Mouse (Mus musculus) c-Kit-positive CD71-positive TER-119-positive erythroid progenitor cells, embryonic 14.5 days (primary cell): ENCODE results near the gene Slc28a1.
A peak's percentile ranks its signal among the peaks of the same experiment; 100 is the strongest.
"Not testable (repeated sequence)": the region's sequence is repeated elsewhere in the genome, so short reads cannot be mapped to it uniquely, and the experiment has no call there.

Experiments
- DNase-seq: peaks from one replicate; pipeline ENCODE4 v3.0.0-alpha.2; 2013; ENCODE audit warnings: low spot score

Slc28a1 gene

DNA sequence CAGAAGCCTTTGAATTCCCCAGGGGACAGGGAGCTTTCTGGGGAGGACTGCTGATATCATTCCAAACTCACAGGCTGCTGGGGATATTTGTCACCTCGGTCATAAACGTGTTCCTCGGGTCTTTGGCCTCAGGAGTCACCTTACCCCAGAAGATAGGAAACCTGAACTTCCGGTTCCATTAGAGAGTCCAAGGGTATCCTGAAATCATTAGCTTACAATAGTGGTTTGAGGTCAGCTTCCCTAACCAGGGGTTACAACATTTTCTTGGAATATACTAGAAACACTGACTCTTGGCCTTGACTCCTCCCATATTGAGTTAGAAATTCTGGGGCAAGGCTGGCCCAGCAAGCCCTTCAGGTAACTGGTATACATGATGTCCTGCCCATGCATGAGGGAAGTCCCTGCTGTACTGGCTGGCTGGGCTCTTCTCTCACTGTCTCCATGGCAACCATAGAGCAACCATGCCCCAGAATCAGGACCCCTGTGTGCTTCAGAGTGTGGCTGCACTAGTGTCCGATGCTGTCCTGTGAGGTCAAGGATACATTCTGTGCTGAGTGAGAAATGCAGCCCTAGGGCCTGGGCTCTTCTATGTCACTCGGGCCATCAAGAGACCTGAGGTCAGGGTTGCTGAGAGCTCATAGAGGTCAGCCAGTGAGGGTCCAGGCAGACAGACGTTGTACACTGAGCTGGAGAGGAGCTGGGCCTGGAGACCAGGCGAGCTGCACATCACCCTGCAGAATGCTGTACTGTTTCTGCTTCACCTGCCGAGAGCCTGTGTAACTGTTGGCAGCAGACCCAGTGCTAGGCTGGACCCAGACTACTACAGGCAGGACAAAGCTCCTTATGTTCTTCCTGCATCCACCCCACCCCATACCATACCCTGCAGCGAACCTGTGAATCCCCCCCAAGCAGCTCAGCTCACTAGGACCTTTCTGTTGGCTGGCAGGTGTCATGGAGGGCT lies 10.9 kb downstream of the Slc28a1 start:
- no peak for DNase-seq

DNA sequence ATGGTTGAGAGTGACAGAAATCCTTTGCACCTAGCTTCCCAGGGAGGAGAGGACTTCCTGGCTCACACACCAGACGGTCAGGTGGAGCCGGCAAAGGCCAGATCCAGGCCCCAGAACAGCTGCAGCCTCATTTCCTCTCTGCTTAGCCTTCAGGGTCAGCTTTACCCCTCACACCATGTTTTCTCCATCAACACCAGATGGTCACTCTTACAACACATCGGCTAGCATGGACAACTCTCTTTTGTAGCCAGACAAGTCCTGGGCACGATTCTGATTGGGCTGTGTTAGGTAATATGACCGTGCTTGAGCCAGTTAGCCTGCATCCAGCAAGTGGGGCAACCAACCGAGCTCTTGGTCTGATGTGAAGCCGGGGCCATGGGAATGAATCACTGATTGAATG lies 17.3 kb downstream of the Slc28a1 start:
- DNase-seq: no peak

DNA sequence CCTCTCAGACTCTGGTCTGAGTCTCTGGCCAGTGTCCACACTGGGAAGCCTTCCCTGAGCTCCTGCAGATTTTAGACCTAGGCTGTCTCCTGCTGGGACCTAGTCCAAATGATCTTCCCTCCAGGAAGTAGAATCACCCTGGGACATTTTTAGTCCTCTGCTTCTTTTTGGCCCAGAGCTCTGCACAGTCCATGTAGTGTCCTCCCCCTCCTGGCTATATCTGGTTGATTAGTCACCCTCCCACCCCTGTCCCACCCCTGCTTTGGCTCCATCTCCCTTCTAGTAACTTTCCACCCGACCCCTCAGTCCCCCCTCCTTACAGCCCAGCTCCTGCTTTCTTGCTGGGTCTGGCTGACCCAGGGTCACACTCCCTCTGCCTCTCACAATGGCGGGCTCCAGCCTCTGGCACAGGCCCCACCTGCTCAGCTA lies 18.3 kb downstream of the Slc28a1 start:
- no peak for DNase-seq

DNA sequence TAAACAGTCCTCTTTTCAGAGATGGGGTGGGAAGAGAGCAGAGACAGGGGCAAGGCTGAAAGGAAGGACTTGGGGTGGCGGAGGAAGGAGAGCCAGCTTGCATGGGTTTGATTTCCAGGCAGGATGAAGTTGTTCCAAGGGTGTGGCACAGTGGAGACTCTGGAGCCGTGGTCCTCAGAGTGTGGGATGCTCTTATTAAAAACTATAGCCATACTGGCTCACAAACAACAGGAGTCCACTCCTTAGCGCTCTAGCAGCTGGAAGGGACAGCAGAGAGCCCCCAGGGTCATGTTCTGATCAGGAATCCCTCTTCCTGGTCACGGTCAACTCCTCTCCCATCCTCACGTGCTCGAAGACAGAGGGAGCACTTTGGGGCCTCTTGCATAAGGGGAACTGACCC lies 18.8 kb downstream of the Slc28a1 start:
- DNase-seq: no peak

DNA sequence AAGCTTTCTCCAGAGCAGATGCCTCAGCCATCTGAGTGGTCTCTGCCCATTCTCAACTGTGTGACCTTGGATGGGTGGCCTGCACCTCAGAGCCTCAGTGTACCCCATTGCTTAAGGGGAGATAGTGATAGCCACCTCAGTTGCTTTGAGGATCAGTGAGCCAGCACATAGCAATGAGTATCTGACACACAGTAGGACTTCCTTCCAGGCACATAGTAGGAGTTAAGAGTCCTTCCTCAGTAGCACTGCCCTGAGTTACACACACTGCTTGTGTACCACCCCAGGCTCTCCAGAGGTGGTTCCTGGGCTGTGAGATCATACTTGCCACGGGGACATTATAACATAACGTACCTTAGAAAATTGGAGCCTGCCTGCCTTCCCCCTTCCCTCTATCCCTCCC lies 19.3 kb downstream of the Slc28a1 start:
- no peak for DNase-seq

DNA sequence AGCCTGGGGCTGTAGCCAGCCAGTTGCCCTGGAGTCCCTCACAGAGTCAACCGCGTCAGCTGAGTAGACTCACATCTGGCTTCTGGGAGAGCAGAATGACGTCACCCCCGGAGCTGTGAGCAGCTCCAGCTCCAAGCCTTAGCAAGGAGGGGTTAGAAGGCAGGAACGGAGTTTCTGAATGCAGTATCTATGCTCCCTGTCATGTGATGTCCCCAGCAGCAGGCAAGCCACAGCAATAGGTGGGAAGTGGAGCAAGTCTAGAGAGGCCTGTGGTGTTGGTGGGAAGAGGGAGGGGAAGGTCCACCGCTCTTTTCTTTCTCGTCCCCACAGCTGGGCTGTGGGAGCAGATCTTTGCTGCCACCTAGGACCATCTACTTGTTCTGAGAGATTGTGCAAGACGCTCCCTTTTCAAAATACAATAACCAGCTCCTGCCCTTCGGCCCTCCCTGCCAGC lies 20.0 kb downstream of the Slc28a1 start:
- DNase-seq: no peak

DNA sequence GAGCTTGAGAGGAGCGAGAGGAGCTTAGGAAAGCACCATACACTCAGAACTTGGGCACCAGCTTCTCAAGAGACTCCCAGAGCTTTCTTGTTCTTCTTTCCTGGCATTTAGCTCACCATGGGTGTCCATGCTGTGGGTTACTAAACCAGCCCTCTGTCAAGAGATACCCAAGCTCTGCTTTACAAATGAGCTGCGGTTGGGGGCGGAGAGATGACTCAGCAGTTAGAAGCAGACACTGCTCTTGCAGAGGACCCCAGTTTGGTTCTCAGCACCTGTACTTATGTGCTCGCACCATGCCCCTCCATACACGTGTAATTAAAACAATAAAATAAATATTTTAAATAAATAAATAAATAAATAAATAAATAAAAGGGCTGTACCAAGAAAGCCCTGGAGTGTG lies 22.7 kb downstream of the Slc28a1 start:
- DNase-seq: no peak

DNA sequence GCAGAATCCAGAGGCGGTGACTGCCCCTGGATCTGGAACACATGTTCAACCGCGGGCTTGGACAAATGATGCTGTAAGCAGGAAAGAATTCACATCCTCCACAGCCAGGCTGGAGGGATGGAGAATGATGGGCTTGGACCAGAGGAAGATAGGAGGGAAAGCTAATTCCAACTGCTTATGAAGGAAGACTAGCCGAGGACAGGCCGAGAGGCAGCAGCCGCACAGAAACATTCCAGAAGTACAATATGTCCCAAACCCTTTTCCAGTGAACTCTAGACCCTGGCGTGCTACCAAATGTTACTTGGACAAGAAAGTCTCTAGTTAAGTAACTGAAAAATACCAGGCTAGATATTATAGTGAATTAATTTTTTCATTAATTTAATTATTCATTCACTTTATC lies 24.5 kb downstream of the Slc28a1 start:
- DNase-seq: no peak

DNA sequence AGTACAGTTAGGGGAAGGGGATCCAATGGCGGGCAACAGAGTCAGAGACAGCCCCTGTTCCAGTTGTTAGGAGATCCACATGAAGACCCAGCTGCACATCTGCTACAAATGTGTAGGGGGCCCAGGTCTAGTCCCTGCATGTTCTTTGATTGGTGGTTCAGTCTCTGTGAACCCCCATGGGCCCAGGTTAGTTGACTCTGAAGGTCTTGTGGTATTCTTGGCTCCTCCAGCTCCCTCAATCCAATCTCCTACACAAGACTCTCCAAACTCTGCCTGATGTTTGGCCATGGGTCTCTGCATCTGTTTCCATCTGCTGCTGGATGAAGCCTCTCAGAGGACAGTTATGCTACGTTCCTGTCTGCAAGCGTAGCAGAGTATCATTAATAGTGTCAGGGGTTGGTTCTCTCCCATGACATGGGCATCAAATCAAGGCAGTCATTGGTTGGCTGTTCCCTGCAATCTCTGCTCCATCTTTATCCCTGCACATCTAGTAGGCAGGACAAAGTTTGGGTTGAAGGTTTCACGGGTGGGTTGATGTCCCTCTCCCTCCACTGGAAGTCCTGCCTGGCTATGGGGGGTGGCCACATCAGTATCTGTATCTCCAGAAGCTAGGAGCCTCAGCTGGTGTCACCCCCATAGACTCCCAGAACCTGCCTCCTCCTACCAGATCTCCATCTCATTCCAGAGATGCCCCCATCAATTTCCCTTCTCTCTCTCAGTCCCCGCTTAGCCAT lies 25.2 kb downstream of the Slc28a1 start:
- DNase-seq: no peak

DNA sequence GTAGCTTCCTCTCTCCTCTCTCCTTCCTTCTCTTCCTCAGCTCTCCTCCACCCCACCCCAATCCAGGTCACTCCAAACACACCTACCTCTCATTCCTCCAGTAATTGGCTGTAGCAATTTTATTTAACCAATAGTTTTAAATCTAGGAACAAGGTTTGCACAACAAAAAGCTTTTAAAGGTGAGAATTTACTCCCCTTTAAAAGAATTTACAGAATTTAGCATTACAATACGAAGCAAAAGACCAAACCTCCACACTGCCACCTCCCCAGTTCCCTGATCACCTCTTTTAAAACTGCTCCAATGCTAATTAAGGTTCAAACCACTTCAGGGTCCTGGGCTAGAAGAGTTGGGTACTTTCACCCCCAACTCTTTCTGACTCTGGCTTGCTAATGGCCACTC lies 26.9 kb downstream of the Slc28a1 start:
- DNase-seq: no peak

DNA sequence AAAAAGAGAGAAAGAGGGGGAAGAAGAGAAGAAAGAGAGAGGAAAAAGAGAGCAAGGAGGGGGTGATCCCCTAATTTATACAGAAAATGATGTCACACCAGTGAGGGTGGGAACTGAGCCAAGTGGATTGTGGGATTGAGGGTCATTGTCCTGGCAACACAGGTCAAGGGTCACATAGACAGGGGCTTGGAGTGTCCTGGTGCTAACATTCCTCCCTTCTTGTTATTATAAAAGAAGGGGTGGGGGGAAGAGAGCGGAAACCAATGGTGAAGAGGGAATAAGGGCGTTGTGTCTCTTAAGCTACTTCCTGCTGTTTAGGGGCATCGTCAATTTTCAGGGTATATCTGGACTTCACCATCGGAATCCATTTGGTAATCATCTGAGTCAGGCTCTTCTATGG lies 28.5 kb downstream of the Slc28a1 start:
- DNase-seq: not testable (repeated sequence)

DNA sequence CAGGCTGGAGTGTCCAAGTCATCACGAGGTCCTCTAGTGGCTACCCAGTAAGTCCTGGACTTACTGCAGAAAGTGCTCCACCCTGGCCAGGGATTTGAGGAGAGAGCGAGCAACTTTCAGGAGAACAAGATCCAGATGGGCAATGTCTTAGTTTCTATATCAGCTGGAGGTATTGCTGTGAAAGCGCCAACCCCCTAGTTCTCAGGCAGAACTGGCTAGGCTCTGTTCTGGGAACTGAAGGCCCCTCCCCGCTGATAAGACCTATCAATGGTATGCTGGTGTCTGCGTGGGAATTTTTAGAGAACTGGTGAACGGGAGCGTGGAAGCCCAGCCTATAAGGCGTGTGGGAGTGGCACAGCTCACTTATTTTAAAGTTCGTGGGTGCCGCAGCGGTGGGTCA lies 35.2 kb downstream of the Slc28a1 start:
- peak; percentile 67 for DNase-seq

DNA sequence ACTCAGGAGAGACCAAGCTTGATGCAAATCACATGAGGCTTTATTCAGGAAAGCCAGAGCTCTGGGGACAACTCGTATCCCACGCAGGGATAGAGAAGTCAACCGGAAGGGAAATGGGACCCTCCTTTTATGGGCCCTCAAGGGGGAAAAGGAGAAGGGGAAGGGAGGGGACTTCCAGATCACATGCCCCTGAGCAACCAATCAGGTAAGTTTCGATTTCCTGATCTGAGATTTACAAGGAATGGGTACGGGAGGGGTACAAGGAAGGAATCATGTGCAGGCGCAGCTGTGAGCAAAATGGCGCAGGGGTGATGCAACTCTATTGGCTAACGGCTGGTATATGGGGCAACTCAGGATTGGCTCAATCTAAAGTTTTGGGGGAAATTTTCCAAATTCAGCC lies 36.6 kb downstream of the Slc28a1 start:
- no peak for DNase-seq

DNA sequence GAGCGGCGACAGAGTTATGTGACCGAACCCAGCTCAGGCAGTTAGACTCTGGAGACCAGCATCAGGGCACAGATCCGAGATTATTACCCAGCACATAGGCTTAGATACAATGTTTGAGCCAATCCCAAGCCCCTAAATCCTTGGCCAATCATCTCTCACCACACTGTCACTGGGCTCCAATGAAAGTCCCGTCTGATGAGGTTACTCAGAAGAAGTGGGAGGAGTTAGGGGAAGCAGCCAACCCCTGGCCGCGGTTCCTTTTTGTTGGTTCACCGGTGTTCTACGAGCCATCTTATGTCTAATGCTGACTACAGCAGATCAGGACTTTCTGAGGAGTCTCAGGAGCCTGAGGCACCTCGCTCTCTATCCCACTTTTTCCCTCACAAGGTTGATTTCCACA lies 37.7 kb downstream of the Slc28a1 start:
- DNase-seq: no peak

DNA sequence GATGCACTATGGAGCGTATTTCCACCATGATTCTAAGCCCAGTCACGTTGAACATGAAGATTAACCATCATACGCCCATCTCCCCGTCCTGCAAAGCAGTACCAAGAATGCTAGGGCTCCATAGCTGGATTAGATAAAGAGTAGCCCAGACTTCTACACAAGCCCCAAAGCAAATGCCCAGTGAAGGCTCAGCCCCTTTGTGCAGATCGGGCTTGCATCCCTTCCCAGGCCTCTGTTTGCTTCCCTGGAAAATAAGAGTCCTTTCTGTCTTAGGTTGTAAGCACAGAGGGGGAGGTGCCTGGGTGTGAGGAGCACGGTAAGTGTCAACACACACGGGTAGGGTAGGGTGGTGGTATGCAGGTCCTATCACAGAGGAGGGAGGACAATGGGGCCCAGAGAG lies 38.2 kb downstream of the Slc28a1 start:
- DNase-seq: no peak

DNA sequence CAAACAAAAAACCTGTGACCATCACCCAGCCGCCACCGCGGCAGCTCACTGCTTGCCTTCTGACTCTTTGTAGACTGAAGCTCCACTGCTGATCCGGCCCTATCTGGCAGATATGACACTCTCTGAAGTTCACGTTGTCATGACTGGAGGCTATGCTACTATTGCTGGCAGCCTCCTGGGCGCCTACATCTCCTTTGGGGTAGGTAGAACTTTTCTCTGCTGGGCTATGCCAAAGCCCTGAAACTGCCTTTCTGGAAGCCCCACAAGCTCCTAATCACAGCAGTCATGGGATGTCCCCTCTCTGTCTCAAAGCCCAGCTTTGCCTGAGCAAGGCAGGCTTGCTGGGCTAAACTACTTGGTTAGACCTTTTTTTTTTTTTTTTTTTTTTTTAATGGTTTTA lies 38.7 kb downstream of the Slc28a1 start:
- no peak for DNase-seq

DNA sequence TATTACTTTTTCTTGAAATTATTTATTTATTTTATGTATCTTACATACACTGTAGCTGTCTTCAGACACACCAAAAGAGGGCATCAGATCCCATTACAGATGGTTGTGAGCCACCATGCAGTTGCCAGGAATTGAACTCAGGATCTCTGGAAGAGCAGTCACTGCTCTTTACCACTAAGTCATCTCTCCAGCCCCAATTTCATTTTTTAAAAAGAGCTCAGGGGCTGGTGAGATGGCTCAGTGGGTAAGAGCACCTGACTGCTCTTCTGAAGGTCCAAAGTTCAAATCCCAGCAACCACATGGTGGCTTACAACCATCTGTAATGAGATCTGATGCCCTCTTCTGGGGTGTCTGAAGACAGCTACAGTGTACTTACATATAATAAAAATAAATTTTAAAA lies 39.6 kb downstream of the Slc28a1 start:
- DNase-seq: not testable (repeated sequence)

DNA sequence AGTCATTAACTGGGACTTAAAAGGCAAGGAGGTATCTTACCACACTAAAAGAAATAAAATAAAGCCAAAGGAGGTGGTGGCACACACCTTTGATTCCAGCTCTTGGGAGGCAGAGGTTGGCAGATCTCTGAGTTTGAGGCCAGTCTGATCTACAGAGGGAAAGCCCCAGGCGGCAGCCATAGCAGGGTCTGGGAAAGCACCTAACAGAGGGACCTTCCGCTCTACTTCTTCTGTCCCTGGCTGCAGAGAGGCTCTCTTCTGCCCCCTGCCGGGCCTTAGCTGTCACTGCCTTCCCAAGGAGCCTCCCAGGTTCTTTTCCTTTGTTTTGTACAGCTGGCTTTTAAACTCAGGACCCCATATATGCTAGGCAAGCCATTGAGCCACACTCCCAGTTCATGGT lies 40.4 kb downstream of the Slc28a1 start:
- DNase-seq: peak; percentile 62

DNA sequence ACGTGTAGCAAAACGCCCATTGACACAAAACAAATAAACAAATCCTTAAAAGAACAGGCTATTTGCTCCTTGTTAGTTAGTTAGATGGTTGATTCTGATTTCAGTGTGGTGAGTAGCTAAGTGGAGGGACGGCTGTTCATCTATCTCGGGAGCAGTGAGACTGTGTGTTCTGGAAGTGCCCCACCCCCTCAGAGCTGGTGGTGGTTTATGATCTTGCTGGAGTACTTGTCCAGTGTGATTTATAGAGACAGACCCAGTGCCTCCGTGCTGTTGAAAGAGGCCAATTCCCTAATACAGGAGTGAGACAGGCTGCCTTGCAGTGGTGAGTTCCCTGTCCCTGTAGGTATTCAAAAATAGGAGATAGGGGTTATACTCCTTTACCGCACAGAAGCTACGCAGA lies 44.3 kb downstream of the Slc28a1 start:
- DNase-seq: no peak

DNA sequence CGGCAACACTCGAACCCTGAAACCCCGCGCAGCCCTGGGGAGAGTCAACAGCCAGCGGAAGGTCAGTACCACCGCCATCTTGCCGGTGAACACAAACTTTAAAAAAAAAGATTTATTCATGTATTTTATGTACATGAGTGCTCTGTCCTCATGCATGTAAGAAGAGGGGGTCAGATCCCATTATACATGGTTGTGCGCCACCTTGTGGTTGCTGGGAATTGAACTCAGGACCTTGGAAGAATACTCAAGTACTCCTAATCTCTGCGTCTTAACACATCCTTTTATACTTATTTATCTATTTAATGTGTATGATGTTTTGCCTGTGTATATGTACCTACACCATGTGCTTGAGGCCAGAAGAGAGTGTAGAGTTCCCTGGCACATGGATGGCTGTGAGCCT lies 47.1 kb downstream of the Slc28a1 start:
- peak; percentile 49 for DNase-seq

DNA sequence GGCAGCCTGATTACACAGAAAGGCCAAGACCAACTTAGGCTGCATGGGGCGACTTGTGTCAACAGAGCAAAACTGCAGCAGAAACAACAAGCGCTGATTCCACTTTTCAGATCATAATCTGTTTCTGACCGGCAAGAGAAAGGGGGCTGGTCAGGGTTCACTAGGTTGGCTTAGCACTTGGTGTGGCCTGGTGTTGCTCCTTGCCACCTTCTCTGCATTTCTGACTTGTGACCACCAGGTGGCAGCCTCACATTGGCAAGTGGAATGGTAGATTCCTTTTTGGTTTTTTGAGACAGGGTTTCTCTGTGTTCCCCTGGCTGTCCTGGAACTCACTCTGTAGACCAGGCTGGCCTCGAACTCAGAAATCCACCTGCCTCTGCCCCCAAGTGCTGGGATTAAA lies 47.7 kb downstream of the Slc28a1 start:
- DNase-seq: peak; percentile 65

DNA sequence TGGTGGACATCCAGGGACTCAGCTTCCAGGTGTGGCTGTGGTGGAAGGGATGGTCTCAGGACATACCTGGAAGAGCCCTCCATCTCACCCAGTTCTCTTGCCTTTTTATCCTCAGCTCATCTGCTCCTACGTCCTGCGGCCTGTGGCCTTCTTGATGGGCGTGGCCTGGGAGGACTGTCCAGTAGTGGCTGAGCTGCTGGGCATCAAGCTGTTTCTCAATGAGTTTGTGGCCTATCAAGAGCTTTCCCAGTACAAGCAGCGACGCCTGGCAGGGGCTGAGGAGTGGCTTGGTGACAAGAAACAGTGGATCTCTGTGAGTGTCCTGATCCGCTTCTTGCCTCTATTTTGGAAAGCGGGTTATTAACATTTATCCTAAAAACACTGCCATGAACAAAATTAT lies 49.8 kb downstream of the Slc28a1 start:
- no peak for DNase-seq

DNA sequence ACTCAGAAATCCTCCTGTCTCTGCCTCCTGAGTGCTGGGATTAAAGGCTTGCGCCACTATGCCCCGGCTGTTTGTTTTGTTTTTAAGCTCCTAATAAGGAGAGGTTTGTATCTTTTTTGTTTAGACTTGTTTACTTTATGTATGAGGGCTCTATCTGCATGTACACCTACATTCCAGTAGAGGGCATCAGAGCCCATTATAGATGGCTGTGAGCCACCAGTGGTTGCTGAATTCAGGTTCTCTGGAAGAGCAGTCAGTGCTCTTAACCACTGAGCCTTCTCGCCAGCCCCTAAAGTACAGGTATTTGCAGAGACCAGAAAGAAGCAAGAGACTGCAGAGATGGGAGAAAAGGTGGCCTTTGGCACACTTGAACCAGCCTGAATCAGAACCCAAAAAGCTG lies 52.5 kb downstream of the Slc28a1 start:
- DNase-seq: no peak
